In the genomic region with DNA sequence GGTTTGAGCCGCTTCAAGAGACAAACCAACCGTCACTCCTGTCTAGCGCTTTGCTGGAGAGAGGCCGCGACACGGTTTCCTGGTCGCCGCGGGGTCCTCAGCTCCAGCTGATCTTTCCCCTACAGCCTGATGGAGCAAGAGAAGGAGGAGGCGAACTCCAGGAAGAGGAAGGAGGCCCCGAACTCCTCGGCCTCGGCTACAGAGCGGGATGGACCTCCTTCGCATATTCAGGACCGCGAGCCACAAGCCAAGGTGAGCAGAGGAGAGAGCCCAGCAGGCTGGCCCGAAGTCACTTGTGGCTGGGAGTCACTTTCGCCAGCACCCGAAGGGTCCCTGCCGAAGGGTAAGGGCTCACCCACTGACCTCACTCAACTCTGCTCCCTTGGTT, we compare ENCODE assay signal across 9 mouse cellular contexts. TPM values are rescaled to one million over a fixed set of nuclear protein-coding genes. Genes with fewer than 3 reads are reported as not detected.
DNase-seq lines count a peak whose midpoint lies in the region; ATAC-seq and TF ChIP-seq lines count a peak whose summit lies in the region.
"Had no signal": no experiment of that assay in that cellular context is flagged by ENCODE, and none has a peak within 500 bp of the region (broad histone marks: within the 10 kb centered on the region; RNA-seq: fewer than 3 reads in every experiment).

No protein-coding gene starts in this region.

- DNase-seq in heart, postnatal 14 days: no peak
- DNase-seq in ES-E14 (ENCODE audit: low read depth, low spot score): no peak
- no peak for DNase-seq in embryo, embryonic 9.5 days (ENCODE audit: extremely low spot score)
- no peak for DNase-seq in layer of hippocampus, adult 9-11 months
- DNase-seq in urinary bladder, adult 18-20 months (ENCODE audit: low spot score in 2 of 2): no peak

- H3K4me3 ChIP-seq in heart, embryonic 12.5 days: peak overlapping the region; percentile 72
- peak overlapping the region; percentile 84 to 96 for H3K4me3 ChIP-seq in ES-E14 (ENCODE audit: insufficient read depth in 1 of 2, low read depth in 1 of 2, low read length in 2 of 2, poor library complexity in 1 of 2, severe bottlenecking in 1 of 2)
- peak overlapping the region; percentile 82 for H3K4me3 ChIP-seq in forebrain, embryonic 16.5 days (replicated peaks; ENCODE audit: low read length)
- H3K4me3 ChIP-seq in liver, embryonic 16.5 days (ENCODE audit: low read depth, low read length): peak overlapping the region; percentile 84

- H3K4me1 ChIP-seq in heart, embryonic 12.5 days (replicated peaks): peaks cover 8% of the 10 kb centered on the region
- H3K4me1 ChIP-seq in ES-E14 (ENCODE audit: control insufficient read depth in 2 of 2, insufficient read depth in 2 of 2, low read length in 2 of 2, poor library complexity in 1 of 2): no peaks in the 10 kb centered on the region
- peaks cover 8% of the 10 kb centered on the region for H3K4me1 ChIP-seq in forebrain, embryonic 16.5 days (replicated peaks; ENCODE audit: control insufficient read depth, insufficient read depth, low read length)
- H3K4me1 ChIP-seq in liver, embryonic 16.5 days (ENCODE audit: control insufficient read depth, low read depth, low read length): peaks cover 8% of the 10 kb centered on the region

- H3K27me3 ChIP-seq in heart, embryonic 12.5 days (replicated peaks): no peaks in the 10 kb centered on the region
- H3K27me3 ChIP-seq in forebrain, embryonic 16.5 days (replicated peaks; ENCODE audit: control insufficient read depth, insufficient read depth, low read length): no peaks in the 10 kb centered on the region
- H3K27me3 ChIP-seq in liver, embryonic 16.5 days (ENCODE audit: control insufficient read depth, insufficient read depth, low read depth, low read length): no peaks in the 10 kb centered on the region

- under 1% methylated on average over 21 of the region's 21 CpGs for WGBS in heart, embryonic 12.5 days
- under 1% methylated on average over 21 of the region's 21 CpGs for WGBS in forebrain, embryonic 16.5 days
- under 1% methylated on average over 21 of the region's 21 CpGs for WGBS in liver, embryonic 16.5 days (ENCODE audit: insufficient replicate concordance)

- H3K36me3 ChIP-seq in heart, embryonic 12.5 days: peaks cover 19% of the 10 kb centered on the region
- peaks cover 5% of the 10 kb centered on the region for H3K36me3 ChIP-seq in ES-E14 (ENCODE audit: control insufficient read depth, insufficient read depth, low read length, poor library complexity, severe bottlenecking)
- H3K36me3 ChIP-seq in forebrain, embryonic 16.5 days (ENCODE audit: control insufficient read depth, insufficient read depth): peaks cover 2% of the 10 kb centered on the region; the same call in 1 of the 2 replicates
- peaks cover 6% of the 10 kb centered on the region for H3K36me3 ChIP-seq in liver, embryonic 16.5 days (ENCODE audit: control insufficient read depth, insufficient read depth)

- in situ Hi-C loops in ES-E14 (cut with MboI; ENCODE audit: low sequenced_read_pairs in 2 of 2, unreplicated experiment in 2 of 2): no loop called here

- H3K9ac ChIP-seq in heart, embryonic 12.5 days: peak overlapping the region; percentile 83
- H3K9ac ChIP-seq in ES-E14 (ENCODE audit: insufficient read depth, low read depth, low read length, poor library complexity, severe bottlenecking): peak overlapping the region; percentile 93
- H3K9ac ChIP-seq in forebrain, embryonic 16.5 days (replicated peaks; ENCODE audit: low read depth, low read length): peak overlapping the region; percentile 79
- H3K9ac ChIP-seq in liver, embryonic 16.5 days (ENCODE audit: low read depth, low read length): peak overlapping the region; percentile 89

- no peaks in the 10 kb centered on the region for H3K9me3 ChIP-seq in heart, embryonic 12.5 days (replicated peaks)
- no peaks in the 10 kb centered on the region for H3K9me3 ChIP-seq in ES-E14 (ENCODE audit: control insufficient read depth, insufficient read depth, low read depth, low read length)
- H3K9me3 ChIP-seq in forebrain, embryonic 16.5 days (ENCODE audit: control insufficient read depth, low read length): no peaks in the 10 kb centered on the region
- no peaks in the 10 kb centered on the region for H3K9me3 ChIP-seq in liver, embryonic 16.5 days (replicated peaks; ENCODE audit: control insufficient read depth, low read length)

- intact Hi-C loops in heart, postnatal 14 days (cut with DNase I): loop anchor here (5.0 kb wide), 1 partner anchor 72 kb away; the partner anchor contains the start of gene Thumpd1

- ATAC-seq in heart, embryonic 12.5 days (ENCODE audit: insufficient number of reproducible peaks, low FRiP score): peak; percentile 74
- no peak for ATAC-seq in forebrain, embryonic 16.5 days
- peak; percentile 60 for ATAC-seq in liver, embryonic 16.5 days (ENCODE audit: low read depth)

- H3K4me2 ChIP-seq in heart, embryonic 12.5 days: peak overlapping the region; percentile 76
- peak overlapping the region; percentile 88 for H3K4me2 ChIP-seq in forebrain, embryonic 16.5 days (ENCODE audit: low read length)
- H3K4me2 ChIP-seq in liver, embryonic 16.5 days (ENCODE audit: low read depth, low read length): peak overlapping the region; percentile 86

- peak overlapping the region; percentile 83 for H3K27ac ChIP-seq in heart, embryonic 12.5 days (ENCODE audit: poor library complexity, severe bottlenecking)
- peak overlapping the region; percentile 37; the same call in 1 of the 2 replicates for H3K27ac ChIP-seq in ES-E14 (ENCODE audit: insufficient read depth, low read depth, low read length, poor library complexity, severe bottlenecking)
- no peak overlapping the region for H3K27ac ChIP-seq in forebrain, embryonic 16.5 days (ENCODE audit: low read length)
- peak overlapping the region; percentile 84 for H3K27ac ChIP-seq in liver, embryonic 16.5 days (ENCODE audit: low read length)

TF ChIP-seq in ES-E14, 5 proteins besides CTCF, POLR2A, EP300 and RAD21:
- no peak for TF ChIP-seq ZC3H11A (IDR thresholded peaks at IDR 0.05; ENCODE audit: borderline replicate concordance, low read depth, low read length)
- no peak for TF ChIP-seq ZNF384 (IDR thresholded peaks at IDR 0.05; ENCODE audit: low read depth, low read length)
- no peak for TF ChIP-seq MAFK (IDR thresholded peaks at IDR 0.05; ENCODE audit: insufficient read depth, low read depth, low read length)
- TF ChIP-seq HCFC1 (IDR thresholded peaks at IDR 0.05; ENCODE audit: borderline replicate concordance, insufficient read depth, low read length): no peak
- TF ChIP-seq CHD2 (IDR thresholded peaks at IDR 0.05; ENCODE audit: low read depth, low read length): no peak

RNA-seq across cellular contexts. Expression of gene Eri2, which starts 0.4 kb away (rescaled TPM):
- 17.4 and 17.8 TPM in 2 replicates for polyA plus RNA-seq in heart, embryonic 12.5 days (2016; fragmentation: Nextera tagmentation; extraction: Ambion mirVana)
- 1 to 10 TPM; 2.3 to 2.8 TPM for total RNA-seq in heart, postnatal 14 days (2021)
- total RNA-seq in ES-E14 (2012; rRNA removed): 14.3 and 14.6 TPM in 2 replicates
- 23.1 and 25.6 TPM in 2 replicates for polyA plus RNA-seq in forebrain, embryonic 16.5 days (2015; fragmentation: Nextera tagmentation; extraction: Ambion mirVana)
- 11.0 and 12.0 TPM in 2 replicates for polyA plus RNA-seq in liver, embryonic 16.5 days (2015; fragmentation: Nextera tagmentation; extraction: Ambion mirVana)

RNA-seq across cellular contexts. Expression of gene Rexo5, which starts 0.4 kb away (rescaled TPM):
- 18.7 and 22.8 TPM in 2 replicates for polyA plus RNA-seq in heart, embryonic 12.5 days (2016; fragmentation: Nextera tagmentation; extraction: Ambion mirVana)
- total RNA-seq in heart, postnatal 14 days (2021): 1 to 10 TPM; 1.9 to 2.3 TPM
- 12.5 and 15.3 TPM in 2 replicates for total RNA-seq in ES-E14 (2012; rRNA removed)
- 10.8 and 14.2 TPM in 2 replicates for polyA plus RNA-seq in forebrain, embryonic 16.5 days (2015; fragmentation: Nextera tagmentation; extraction: Ambion mirVana)
- polyA plus RNA-seq in liver, embryonic 16.5 days (2015; fragmentation: Nextera tagmentation; extraction: Ambion mirVana): 11.9 and 13.7 TPM in 2 replicates

RNA-seq across cellular contexts. Expression of gene Acsm3, which starts 33.5 kb away (rescaled TPM):
- polyA plus RNA-seq in heart, embryonic 12.5 days (2016; fragmentation: Nextera tagmentation; extraction: Ambion mirVana): 0.14 and 0.52 TPM in 2 replicates
- 1 to 10 TPM in 1 of 2 experiments, under 1 TPM in 1; 0.10 to 1.3 TPM for total RNA-seq in heart, postnatal 14 days (2021)
- 0.16 TPM in 1 of 2 replicates, not detected in the other for total RNA-seq in ES-E14 (2012; rRNA removed)
- polyA plus RNA-seq in forebrain, embryonic 16.5 days (2015; fragmentation: Nextera tagmentation; extraction: Ambion mirVana): not detected in 2 replicates
- polyA plus RNA-seq in liver, embryonic 16.5 days (2015; fragmentation: Nextera tagmentation; extraction: Ambion mirVana): 6.1 and 8.0 TPM in 2 replicates
- total RNA-seq: left cerebral cortex, postnatal 36 days had no signal
